Mouse (Mus musculus): ENCODE measurements at regions not wholly inside any gene's neighbourhood (a gene's known extent, or its start where the extent isn't known, plus 50 kb on each side); places are given as distances from the start of the nearest gene placed in this dataset.
A peak's percentile ranks its signal among the peaks of the same experiment; 100 is the strongest.

GRCm38 (mm10) chr12:13114341-13114740 lies 134.7 kb downstream of the Ddx1 start:
- H3K4me2 ChIP-seq (replicated peaks) = no peak overlapping the region
- no peak overlapping the region for H3K27ac ChIP-seq
- H3K9ac ChIP-seq = no peak overlapping the region
- H3K4me3 ChIP-seq (replicated peaks; ENCODE audit: low read length) = no peak overlapping the region
- no peaks in the 10 kb centered on the region for H3K4me1 ChIP-seq (replicated peaks; ENCODE audit: control insufficient read depth, insufficient read depth, low read length)
- no peaks in the 10 kb centered on the region for H3K27me3 ChIP-seq (ENCODE audit: control insufficient read depth, insufficient read depth, low read length)
- no peaks in the 10 kb centered on the region for H3K36me3 ChIP-seq (replicated peaks; ENCODE audit: control insufficient read depth, insufficient read depth)
- no peak for DNase-seq (ENCODE audit: low spot score)
- no peak for ATAC-seq (ENCODE audit: low FRiP score)
- H3K9me3 ChIP-seq (ENCODE audit: control insufficient read depth, low read length) = no peaks in the 10 kb centered on the region
- WGBS = 66% methylated on average over 4 of the region's 4 CpGs

DNA sequence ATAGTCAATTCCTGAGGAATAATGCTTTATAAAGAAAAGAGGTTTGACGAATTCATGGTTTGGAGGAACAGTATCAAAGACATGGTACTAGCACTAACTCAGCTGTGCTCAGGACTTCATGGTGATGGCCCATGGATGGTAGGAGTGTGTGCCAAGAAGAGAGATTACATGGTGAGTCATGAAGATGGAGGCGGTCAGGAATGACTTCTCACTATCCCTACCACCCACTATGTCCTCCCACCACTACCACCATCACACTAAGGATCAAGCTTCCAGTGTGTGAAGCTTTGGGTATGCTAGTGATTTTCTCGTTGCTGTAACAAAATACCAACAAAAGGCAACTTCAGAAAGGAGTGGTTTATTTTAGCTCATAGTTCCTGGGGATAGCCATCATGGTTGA lies 142.1 kb downstream of the Ddx1 start:
- no peaks in the 10 kb centered on the region for H3K9me3 ChIP-seq (ENCODE audit: control insufficient read depth, low read length)
- no peaks in the 10 kb centered on the region for H3K36me3 ChIP-seq (replicated peaks; ENCODE audit: control insufficient read depth, insufficient read depth)
- H3K27me3 ChIP-seq (ENCODE audit: control insufficient read depth, insufficient read depth, low read length) = no peaks in the 10 kb centered on the region
- H3K4me1 ChIP-seq (replicated peaks; ENCODE audit: control insufficient read depth, insufficient read depth, low read length) = no peaks in the 10 kb centered on the region
- 89% methylated on average over 3 of the region's 3 CpGs for WGBS
- H3K4me3 ChIP-seq (replicated peaks; ENCODE audit: low read length) = no peak overlapping the region
- H3K27ac ChIP-seq = no peak overlapping the region
- no peak overlapping the region for H3K9ac ChIP-seq
- H3K4me2 ChIP-seq (replicated peaks) = no peak overlapping the region
- no peak for ATAC-seq (ENCODE audit: low FRiP score)
- no peak for DNase-seq (ENCODE audit: low spot score)

GRCm38 (mm10) chr12:13100505-13101354 lies 148.3 kb downstream of the Ddx1 start:
- Histone ChIP-seq H3K36me3 (replicated peaks; ENCODE audit: control insufficient read depth, insufficient read depth) (no peaks in the 10 kb centered on the region), H3K27ac (peak overlapping the region; percentile 5; the same call in 1 of the 2 replicates), H3K27me3 (ENCODE audit: control insufficient read depth, insufficient read depth, low read length) (no peaks in the 10 kb centered on the region), H3K9me3 (ENCODE audit: control insufficient read depth, low read length) (no peaks in the 10 kb centered on the region), H3K9ac (no peak overlapping the region), H3K4me2 (replicated peaks) (no peak overlapping the region), H3K4me3 (replicated peaks; ENCODE audit: low read length) (no peak overlapping the region), H3K4me1 (replicated peaks; ENCODE audit: control insufficient read depth, insufficient read depth, low read length) (no peaks in the 10 kb centered on the region)
- ATAC-seq (ENCODE audit: low FRiP score) (peak; percentile 54), DNase-seq (ENCODE audit: low spot score) (peak; percentile 60)
- WGBS = 27% methylated on average over 12 of the region's 12 CpGs

GRCm38 (mm10) chr12:13094111-13094851 lies 152.6 kb upstream of the Mycn start:
- no peaks in the 10 kb centered on the region for H3K36me3 ChIP-seq (replicated peaks; ENCODE audit: control insufficient read depth, insufficient read depth)
- DNase-seq (ENCODE audit: low spot score) = no peak
- H3K9me3 ChIP-seq (ENCODE audit: control insufficient read depth, low read length) = no peaks in the 10 kb centered on the region
- WGBS = 82% methylated on average over 9 of the region's 9 CpGs
- no peak overlapping the region for H3K9ac ChIP-seq
- H3K4me3 ChIP-seq (replicated peaks; ENCODE audit: low read length) = no peak overlapping the region
- H3K4me1 ChIP-seq (replicated peaks; ENCODE audit: control insufficient read depth, insufficient read depth, low read length) = no peaks in the 10 kb centered on the region
- no peak overlapping the region for H3K4me2 ChIP-seq (replicated peaks)
- H3K27ac ChIP-seq = no peak overlapping the region
- no peaks in the 10 kb centered on the region for H3K27me3 ChIP-seq (ENCODE audit: control insufficient read depth, insufficient read depth, low read length)
- ATAC-seq (ENCODE audit: low FRiP score) = no peak

- Histone ChIP-seq H3K4me3 (replicated peaks; ENCODE audit: low read length) (no peak overlapping the region), H3K27me3 (ENCODE audit: control insufficient read depth, insufficient read depth, low read length) (no peaks in the 10 kb centered on the region), H3K9ac (no peak overlapping the region), H3K4me1 (replicated peaks; ENCODE audit: control insufficient read depth, insufficient read depth, low read length) (no peaks in the 10 kb centered on the region), H3K4me2 (replicated peaks) (no peak overlapping the region), H3K9me3 (ENCODE audit: control insufficient read depth, low read length) (no peaks in the 10 kb centered on the region), H3K36me3 (replicated peaks; ENCODE audit: control insufficient read depth, insufficient read depth) (no peaks in the 10 kb centered on the region), H3K27ac (no peak overlapping the region)
- WGBS = 50% methylated on average over 9 of the region's 9 CpGs
- ATAC-seq (ENCODE audit: low FRiP score) (no peak), DNase-seq (ENCODE audit: low spot score) (no peak)
Observed at GRCm38 (mm10) chr12:13085951-13086350, 144.2 kb upstream of the Mycn start.

DNA sequence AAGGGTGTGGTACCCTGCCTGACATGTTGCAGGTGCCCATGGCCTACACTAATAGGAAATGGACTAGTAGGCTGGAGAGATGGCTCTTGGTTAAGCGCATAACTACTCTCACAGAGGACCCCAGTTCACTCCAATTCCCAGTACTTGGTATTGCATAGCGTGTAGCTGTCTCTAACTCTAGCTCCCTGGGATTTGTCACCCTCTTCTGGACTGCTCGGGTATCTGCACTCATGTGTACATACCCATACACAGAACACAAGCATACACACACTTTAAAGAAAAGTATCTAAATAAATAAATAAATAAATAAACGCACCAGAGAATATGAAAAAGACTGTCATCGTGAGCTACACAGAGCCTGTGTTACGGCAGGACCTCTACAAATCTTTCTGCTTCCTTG lies 143.8 kb upstream of the Mycn start:
- H3K27me3 ChIP-seq (ENCODE audit: control insufficient read depth, insufficient read depth, low read length) = no peaks in the 10 kb centered on the region
- H3K9ac ChIP-seq = no peak overlapping the region
- WGBS = 93% methylated on average over 6 of the region's 6 CpGs
- no peaks in the 10 kb centered on the region for H3K9me3 ChIP-seq (ENCODE audit: control insufficient read depth, low read length)
- no peak for ATAC-seq (ENCODE audit: low FRiP score)
- H3K36me3 ChIP-seq (replicated peaks; ENCODE audit: control insufficient read depth, insufficient read depth) = no peaks in the 10 kb centered on the region
- H3K4me1 ChIP-seq (replicated peaks; ENCODE audit: control insufficient read depth, insufficient read depth, low read length) = no peaks in the 10 kb centered on the region
- H3K4me3 ChIP-seq (replicated peaks; ENCODE audit: low read length) = no peak overlapping the region
- no peak overlapping the region for H3K4me2 ChIP-seq (replicated peaks)
- DNase-seq (ENCODE audit: low spot score) = no peak
- no peak overlapping the region for H3K27ac ChIP-seq

DNA sequence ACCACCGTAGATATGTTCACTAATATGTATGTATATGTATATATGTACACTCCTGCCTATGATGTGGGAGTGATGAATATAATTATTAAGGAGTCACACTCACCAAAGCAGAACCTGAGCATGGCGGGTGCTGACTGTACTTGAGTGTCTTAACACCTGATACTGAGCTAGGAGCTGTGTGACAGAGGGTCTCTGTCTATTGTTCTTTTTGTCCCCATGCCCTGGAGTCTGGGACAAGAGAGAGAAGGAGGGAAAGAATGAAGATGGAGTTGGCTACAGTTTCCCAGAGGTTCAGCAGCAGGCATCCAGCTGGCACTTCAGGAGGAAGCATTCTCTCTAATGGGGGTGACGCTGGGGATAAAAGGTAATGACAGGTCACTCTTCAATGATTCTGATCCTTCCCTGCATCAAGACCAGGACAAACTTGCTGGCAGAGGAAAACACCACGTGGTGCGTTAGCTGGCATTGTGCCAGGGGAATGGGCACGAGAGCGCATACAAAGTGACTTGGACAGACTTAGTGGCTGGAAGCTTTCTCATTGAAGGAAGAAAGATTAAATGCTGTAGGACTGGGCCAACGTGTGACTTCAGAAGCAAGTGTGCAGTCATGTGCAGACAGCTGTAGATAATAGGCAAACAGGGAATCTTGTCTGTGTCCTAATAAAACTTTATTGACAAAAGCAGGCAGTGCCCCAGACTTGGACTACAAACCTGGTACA lies 141.8 kb upstream of the Mycn start:
- H3K4me2 ChIP-seq (replicated peaks) = no peak overlapping the region
- no peaks in the 10 kb centered on the region for H3K4me1 ChIP-seq (replicated peaks; ENCODE audit: control insufficient read depth, insufficient read depth, low read length)
- H3K9me3 ChIP-seq (ENCODE audit: control insufficient read depth, low read length) = no peaks in the 10 kb centered on the region
- no peak overlapping the region for H3K9ac ChIP-seq
- DNase-seq (ENCODE audit: low spot score) (peak; percentile 78), ATAC-seq (ENCODE audit: low FRiP score) (peak; percentile 82)
- 32% methylated on average over 8 of the region's 8 CpGs for WGBS
- H3K36me3 ChIP-seq (replicated peaks; ENCODE audit: control insufficient read depth, insufficient read depth) = no peaks in the 10 kb centered on the region
- no peaks in the 10 kb centered on the region for H3K27me3 ChIP-seq (ENCODE audit: control insufficient read depth, insufficient read depth, low read length)
- no peak overlapping the region for H3K4me3 ChIP-seq (replicated peaks; ENCODE audit: low read length)
- no peak overlapping the region for H3K27ac ChIP-seq

DNA sequence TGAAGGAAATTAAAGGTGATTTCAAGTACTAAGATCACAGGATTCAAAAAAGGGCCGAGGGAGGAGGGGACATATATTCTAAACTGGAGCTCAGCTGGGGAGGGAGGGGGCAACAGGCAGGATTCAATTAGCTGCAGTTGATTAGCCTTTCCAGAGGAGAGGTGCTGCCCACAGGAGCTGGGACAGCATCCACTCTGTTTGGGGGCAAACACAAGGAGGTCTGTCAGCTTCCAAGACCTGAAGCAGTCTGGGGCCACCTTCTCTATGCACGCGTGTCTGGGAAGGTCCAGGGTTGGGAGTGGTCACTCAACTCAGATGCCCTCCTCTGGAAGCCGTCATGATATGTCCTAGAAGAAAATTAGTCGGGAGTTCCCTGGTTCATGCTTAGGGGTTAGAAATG lies 139.1 kb upstream of the Mycn start:
- Histone ChIP-seq H3K4me2 (replicated peaks) (no peak overlapping the region), H3K9ac (no peak overlapping the region), H3K27me3 (ENCODE audit: control insufficient read depth, insufficient read depth, low read length) (no peaks in the 10 kb centered on the region), H3K36me3 (replicated peaks; ENCODE audit: control insufficient read depth, insufficient read depth) (no peaks in the 10 kb centered on the region), H3K27ac (no peak overlapping the region), H3K4me1 (replicated peaks; ENCODE audit: control insufficient read depth, insufficient read depth, low read length) (no peaks in the 10 kb centered on the region), H3K4me3 (replicated peaks; ENCODE audit: low read length) (no peak overlapping the region), H3K9me3 (ENCODE audit: control insufficient read depth, low read length) (no peaks in the 10 kb centered on the region)
- ATAC-seq (ENCODE audit: low FRiP score) (no peak), DNase-seq (ENCODE audit: low spot score) (no peak)
- WGBS = 87% methylated on average over 5 of the region's 5 CpGs

DNA sequence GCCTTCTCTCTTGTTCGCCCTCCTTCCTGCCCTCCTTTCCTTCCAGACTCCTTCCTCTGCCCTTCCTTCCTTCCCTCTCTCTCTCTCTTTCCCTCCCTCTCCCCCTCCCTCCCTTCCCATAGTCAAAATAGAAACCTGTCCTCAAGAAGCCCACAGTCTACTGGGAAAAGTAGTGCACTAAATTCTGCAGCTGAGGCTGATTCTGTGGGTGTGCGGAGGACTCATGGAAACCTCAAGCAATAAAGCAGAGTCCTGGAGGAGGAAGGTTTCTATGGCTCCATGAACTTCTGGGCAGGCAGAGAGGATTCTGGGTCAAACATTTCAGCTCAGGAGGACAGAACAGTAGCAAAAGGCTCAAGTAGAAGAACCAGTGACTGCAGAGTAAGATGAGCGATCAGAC lies 138.1 kb upstream of the Mycn start:
- H3K36me3 ChIP-seq (replicated peaks; ENCODE audit: control insufficient read depth, insufficient read depth) = no peaks in the 10 kb centered on the region

More for the DNA sequence above, 138.1 kb upstream of the Mycn start:
- Histone ChIP-seq H3K9ac (no peak overlapping the region), H3K4me3 (replicated peaks; ENCODE audit: low read length) (no peak overlapping the region), H3K9me3 (ENCODE audit: control insufficient read depth, low read length) (no peaks in the 10 kb centered on the region), H3K4me2 (replicated peaks) (no peak overlapping the region), H3K27me3 (ENCODE audit: control insufficient read depth, insufficient read depth, low read length) (no peaks in the 10 kb centered on the region), H3K27ac (no peak overlapping the region), H3K4me1 (replicated peaks; ENCODE audit: control insufficient read depth, insufficient read depth, low read length) (no peaks in the 10 kb centered on the region)
- WGBS = 96% methylated on average over 3 of the region's 3 CpGs
- no peak for DNase-seq (ENCODE audit: low spot score)
- no peak for ATAC-seq (ENCODE audit: low FRiP score)
